Mouse (Mus musculus): ENCODE results near the gene Arhgap18. TPM values are rescaled to one million over a fixed set of nuclear protein-coding genes. Genes with fewer than 3 reads are reported as not detected.

Arhgap18 gene
- total and polyA plus RNA-seq, 2 experiments from 2014 or later = 31.7 to 32.5 TPM

- no peak overlapping the region for H3K9ac ChIP-seq (replicated peaks; ENCODE audit: low read depth, low read length)
- no peaks in the 10 kb centered on the region for H3K9me3 ChIP-seq (replicated peaks; ENCODE audit: control insufficient read depth, low read length)
- no peaks in the 10 kb centered on the region for H3K27me3 ChIP-seq (ENCODE audit: control insufficient read depth, insufficient read depth, low read length)
- H3K36me3 ChIP-seq (replicated peaks; ENCODE audit: control insufficient read depth, insufficient read depth, low read length) = no peaks in the 10 kb centered on the region
- no peak for TF ChIP-seq EP300 (IDR thresholded peaks at IDR 0.05; ENCODE audit: low read depth)
- no peak for TF ChIP-seq CTCF (IDR thresholded peaks at IDR 0.05; ENCODE audit: low read depth)
- DNase-seq (ENCODE audit: low spot score) = no peak
- no peak overlapping the region for H3K4me2 ChIP-seq (ENCODE audit: low read depth, low read length)
- H3K27ac ChIP-seq (ENCODE audit: low read depth) = no peak overlapping the region
- 69% methylated on average over 10 of the region's 10 CpGs for WGBS
- peaks cover 23% of the 10 kb centered on the region for H3K4me1 ChIP-seq (ENCODE audit: control insufficient read depth, insufficient read depth)
- ATAC-seq (ENCODE audit: insufficient read depth, low read depth) = no peak
- no peak overlapping the region for H3K4me3 ChIP-seq (ENCODE audit: low read depth, low read length)
Observed at GRCm38 (mm10) chr10:26796432-26797286, 43.4 kb downstream of the Arhgap18 start.

GRCm38 (mm10) chr10:26797287-26797672 lies 44.1 kb downstream of the Arhgap18 start:
- Histone ChIP-seq H3K9ac (replicated peaks; ENCODE audit: low read depth, low read length) (no peak overlapping the region), H3K4me2 (ENCODE audit: low read depth, low read length) (no peak overlapping the region), H3K4me1 (ENCODE audit: control insufficient read depth, insufficient read depth) (peaks cover 21% of the 10 kb centered on the region), H3K4me3 (ENCODE audit: low read depth, low read length) (no peak overlapping the region), H3K36me3 (replicated peaks; ENCODE audit: control insufficient read depth, insufficient read depth, low read length) (no peaks in the 10 kb centered on the region), H3K27me3 (ENCODE audit: control insufficient read depth, insufficient read depth, low read length) (no peaks in the 10 kb centered on the region), H3K27ac (ENCODE audit: low read depth) (peak overlapping the region; percentile 82; the same call in 1 of the 2 replicates), H3K9me3 (replicated peaks; ENCODE audit: control insufficient read depth, low read length) (no peaks in the 10 kb centered on the region)
- ATAC-seq (ENCODE audit: insufficient read depth, low read depth) (no peak), DNase-seq (ENCODE audit: low spot score) (no peak)
- WGBS = 67% methylated on average over 7 of the region's 7 CpGs
- TF ChIP-seq EP300 (IDR thresholded peaks at IDR 0.05; ENCODE audit: low read depth) (no peak), CTCF (IDR thresholded peaks at IDR 0.05; ENCODE audit: low read depth) (no peak)

- H3K4me1 ChIP-seq (ENCODE audit: control insufficient read depth, insufficient read depth) = peaks cover 21% of the 10 kb centered on the region
- H3K27me3 ChIP-seq (ENCODE audit: control insufficient read depth, insufficient read depth, low read length) = no peaks in the 10 kb centered on the region
- ATAC-seq (ENCODE audit: insufficient read depth, low read depth) (peak; percentile 57), DNase-seq (ENCODE audit: low spot score) (peak; percentile 51)
- no peaks in the 10 kb centered on the region for H3K9me3 ChIP-seq (replicated peaks; ENCODE audit: control insufficient read depth, low read length)
- 45% methylated on average over 10 of the region's 10 CpGs for WGBS
- no peak overlapping the region for H3K4me3 ChIP-seq (ENCODE audit: low read depth, low read length)
- TF ChIP-seq CTCF (IDR thresholded peaks at IDR 0.05; ENCODE audit: low read depth) = no peak
- no peak for TF ChIP-seq EP300 (IDR thresholded peaks at IDR 0.05; ENCODE audit: low read depth)
- no peak overlapping the region for H3K9ac ChIP-seq (replicated peaks; ENCODE audit: low read depth, low read length)
- no peak overlapping the region; the same call in 1 of the 2 replicates for H3K4me2 ChIP-seq (ENCODE audit: low read depth, low read length)
- H3K27ac ChIP-seq (ENCODE audit: low read depth) = peak overlapping the region; percentile 82
- H3K36me3 ChIP-seq (replicated peaks; ENCODE audit: control insufficient read depth, insufficient read depth, low read length) = no peaks in the 10 kb centered on the region
Observed at GRCm38 (mm10) chr10:26798752-26799411, 45.7 kb downstream of the Arhgap18 start.

DNA sequence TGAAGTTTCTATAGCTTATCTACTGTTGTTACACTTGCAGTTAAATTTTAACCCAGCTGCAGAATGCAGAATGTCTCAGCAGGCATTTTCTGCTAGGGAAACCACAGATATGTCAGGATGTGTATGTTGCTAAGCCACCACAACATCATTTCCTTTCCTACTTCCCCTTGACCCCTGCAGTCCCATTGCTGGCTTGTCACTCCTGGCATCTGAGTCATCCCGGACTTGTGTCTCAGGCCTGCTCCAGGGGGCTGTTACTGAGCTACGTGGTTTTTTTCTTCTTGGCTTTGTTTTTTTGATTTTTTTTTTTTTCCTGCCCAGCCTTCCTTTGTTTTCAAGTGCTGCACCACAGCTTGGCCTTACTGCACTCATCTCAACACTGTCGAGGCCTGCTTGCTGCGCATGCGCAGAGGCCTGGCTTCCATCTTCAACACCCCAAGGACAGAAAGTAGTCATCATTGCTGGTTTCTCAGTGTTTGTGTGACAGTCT lies 46.4 kb downstream of the Arhgap18 start:
- Histone ChIP-seq H3K4me3 (ENCODE audit: low read depth, low read length) (no peak overlapping the region), H3K27ac (ENCODE audit: low read depth) (peak overlapping the region; percentile 82), H3K4me2 (ENCODE audit: low read depth, low read length) (no peak overlapping the region), H3K27me3 (ENCODE audit: control insufficient read depth, insufficient read depth, low read length) (no peaks in the 10 kb centered on the region), H3K36me3 (replicated peaks; ENCODE audit: control insufficient read depth, insufficient read depth, low read length) (no peaks in the 10 kb centered on the region), H3K9me3 (replicated peaks; ENCODE audit: control insufficient read depth, low read length) (no peaks in the 10 kb centered on the region), H3K4me1 (ENCODE audit: control insufficient read depth, insufficient read depth) (peaks cover 21% of the 10 kb centered on the region), H3K9ac (replicated peaks; ENCODE audit: low read depth, low read length) (no peak overlapping the region)
- 31% methylated on average over 5 of the region's 5 CpGs for WGBS
- no peak for TF ChIP-seq CTCF (IDR thresholded peaks at IDR 0.05; ENCODE audit: low read depth)
- no peak; the same call in 1 of the 2 replicates for TF ChIP-seq EP300 (IDR thresholded peaks at IDR 0.05; ENCODE audit: low read depth)
- DNase-seq (ENCODE audit: low spot score) (peak; percentile 87), ATAC-seq (ENCODE audit: insufficient read depth, low read depth) (peak; percentile 88)

- no peaks in the 10 kb centered on the region for H3K36me3 ChIP-seq (replicated peaks; ENCODE audit: control insufficient read depth, insufficient read depth, low read length)
- H3K27me3 ChIP-seq (ENCODE audit: control insufficient read depth, insufficient read depth, low read length) = no peaks in the 10 kb centered on the region
- no peak for TF ChIP-seq EP300 (IDR thresholded peaks at IDR 0.05; ENCODE audit: low read depth)
- TF ChIP-seq CTCF (IDR thresholded peaks at IDR 0.05; ENCODE audit: low read depth) = no peak
- H3K27ac ChIP-seq (ENCODE audit: low read depth) = no peak overlapping the region
- 70% methylated on average over 5 of the region's 5 CpGs for WGBS
- no peaks in the 10 kb centered on the region for H3K9me3 ChIP-seq (replicated peaks; ENCODE audit: control insufficient read depth, low read length)
- H3K9ac ChIP-seq (replicated peaks; ENCODE audit: low read depth, low read length) = no peak overlapping the region
- ATAC-seq (ENCODE audit: insufficient read depth, low read depth) = no peak
- no peak overlapping the region for H3K4me3 ChIP-seq (ENCODE audit: low read depth, low read length)
- H3K4me2 ChIP-seq (ENCODE audit: low read depth, low read length) = no peak overlapping the region
- 0 out of 2 replicates have a peak, but pooled peaks cover 9% of the 10 kb centered on the region for H3K4me1 ChIP-seq (ENCODE audit: control insufficient read depth, insufficient read depth)
- no peak for DNase-seq (ENCODE audit: low spot score)
Observed at GRCm38 (mm10) chr10:26804351-26804983, 51.2 kb downstream of the Arhgap18 start.
